Mouse (Mus musculus): ENCODE measurements around the gene Tmem178b. TPM values are rescaled to one million over a fixed set of nuclear protein-coding genes. Genes with fewer than 3 reads are reported as not detected.

The Tmem178b gene
- polyA plus RNA-seq, 1 experiment from 2014 or later, result 0.48 TPM

DNA sequence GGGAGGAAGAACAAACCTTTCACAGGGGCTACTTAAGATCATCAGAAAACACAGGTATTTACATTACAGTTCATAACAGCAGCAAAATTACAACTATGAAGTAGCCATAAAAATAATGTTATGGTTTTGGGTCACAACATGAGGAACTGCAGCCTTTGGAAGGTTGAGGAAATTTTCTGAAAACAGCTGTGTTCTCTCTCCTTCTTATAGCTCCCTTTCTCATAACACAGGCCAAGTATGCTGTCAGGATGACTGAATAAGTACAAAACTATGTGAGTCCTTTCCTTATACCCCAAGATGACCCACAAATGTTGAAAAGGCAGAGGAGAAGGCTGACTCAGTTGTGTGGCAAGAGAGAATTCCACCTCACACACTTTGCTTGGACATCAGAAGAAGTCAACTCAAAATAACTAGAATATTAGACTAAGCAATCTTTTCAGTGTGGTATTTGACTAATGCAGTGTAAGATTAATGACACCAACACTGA lies 347.6 kb downstream of the Tmem178b start:
- Histone ChIP-seq H3K4me1 (no peaks in the 10 kb centered on the region), H3K27me3 (no peaks in the 10 kb centered on the region), H3K9ac (no peak overlapping the region), H3K36me3 (no peaks in the 10 kb centered on the region), H3K4me2 (no peak overlapping the region), H3K4me3 (replicated peaks) (no peak overlapping the region), H3K27ac (no peak overlapping the region), H3K9me3 (replicated peaks) (no peaks in the 10 kb centered on the region)
- no peak for ATAC-seq (replicated peaks; ENCODE audit: low FRiP score)

DNA sequence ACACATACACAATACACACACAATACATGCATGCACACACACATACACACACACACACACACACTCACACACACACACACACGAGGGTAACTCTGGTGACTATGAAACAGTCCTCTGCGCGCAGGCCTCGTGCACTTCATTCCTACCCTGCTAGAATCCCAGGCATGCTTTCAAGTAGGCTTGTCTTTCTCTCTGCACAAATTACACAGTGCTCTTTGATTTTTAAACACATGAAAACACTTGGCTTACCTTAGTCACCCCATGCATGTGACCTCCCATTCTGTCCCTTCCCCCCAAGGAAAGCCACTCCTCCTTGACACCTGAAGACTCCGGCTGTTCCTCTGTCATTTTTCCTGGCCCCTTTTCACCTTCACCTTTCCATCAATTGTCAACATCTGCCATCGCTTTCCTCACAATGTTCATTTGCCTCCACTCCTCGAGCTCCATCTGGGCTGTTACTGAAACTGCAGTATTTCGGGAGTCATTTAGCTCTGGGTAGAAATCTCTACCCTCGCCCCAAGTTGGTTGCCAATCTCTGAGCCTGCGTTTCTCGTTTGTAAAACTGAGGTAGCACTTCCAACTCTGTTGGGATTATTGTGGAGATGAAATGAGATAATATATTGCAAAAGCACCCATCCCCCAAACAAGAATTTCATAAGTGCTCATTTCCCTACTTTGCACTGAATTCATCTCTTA lies 352.7 kb downstream of the Tmem178b start:
- H3K27me3 ChIP-seq, result no peaks in the 10 kb centered on the region
- no peak overlapping the region for H3K4me2 ChIP-seq
- H3K9ac ChIP-seq, result no peak overlapping the region
- ATAC-seq (replicated peaks; ENCODE audit: low FRiP score), result no peak
- no peaks in the 10 kb centered on the region for H3K36me3 ChIP-seq
- H3K4me3 ChIP-seq (replicated peaks), result no peak overlapping the region
- 82% methylated on average over 11 of the region's 11 CpGs for WGBS
- no peaks in the 10 kb centered on the region for H3K9me3 ChIP-seq (replicated peaks)
- H3K4me1 ChIP-seq, result no peaks in the 10 kb centered on the region
- H3K27ac ChIP-seq, result no peak overlapping the region

DNA sequence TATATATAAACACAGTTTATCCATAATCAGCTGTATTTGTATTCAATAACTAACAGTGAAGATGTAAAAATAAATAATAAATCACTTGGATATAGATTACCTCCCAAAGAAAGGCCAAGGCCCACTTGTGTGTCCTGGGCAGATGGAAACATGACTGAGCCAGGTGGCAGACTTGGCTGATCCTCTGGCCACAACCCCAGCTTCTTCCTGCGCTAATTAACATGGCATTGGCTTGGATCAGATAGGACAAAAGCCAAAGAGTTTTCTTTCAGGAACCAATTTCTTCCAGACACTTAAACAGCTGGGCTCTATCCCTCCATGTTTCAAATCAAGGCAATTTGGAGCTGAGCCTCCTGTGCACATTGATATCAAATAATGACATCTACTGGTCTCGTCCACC lies 355.9 kb downstream of the Tmem178b start:
- no peak overlapping the region for H3K27ac ChIP-seq
- no peak for ATAC-seq (replicated peaks; ENCODE audit: low FRiP score)
- no peaks in the 10 kb centered on the region for H3K27me3 ChIP-seq
- H3K4me3 ChIP-seq (replicated peaks), result no peak overlapping the region
- H3K9ac ChIP-seq, result no peak overlapping the region
- no peak overlapping the region for H3K4me2 ChIP-seq
- no peaks in the 10 kb centered on the region for H3K9me3 ChIP-seq (replicated peaks)
- H3K4me1 ChIP-seq, result no peaks in the 10 kb centered on the region
- 82% methylated on average over 2 of the region's 2 CpGs for WGBS
- H3K36me3 ChIP-seq, result no peaks in the 10 kb centered on the region

DNA sequence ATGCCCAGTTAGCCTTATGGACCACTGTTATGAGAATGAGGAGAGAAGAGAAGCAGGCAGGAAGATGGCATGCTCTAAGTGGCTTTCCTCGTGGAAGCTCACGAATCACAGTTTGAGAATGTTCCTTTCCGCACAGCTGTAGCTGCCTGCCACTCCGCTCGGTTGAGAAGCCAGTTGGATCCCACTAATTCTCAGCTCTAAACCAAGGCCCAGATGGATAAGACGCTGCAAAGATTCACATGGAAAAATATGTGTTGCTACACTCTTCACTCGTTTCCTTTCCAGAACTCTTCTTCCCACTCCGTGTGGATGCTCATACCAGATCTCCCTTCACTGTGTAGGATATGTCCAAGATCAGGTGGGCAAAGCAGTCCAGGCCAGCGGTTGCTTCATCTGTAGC lies 356.9 kb downstream of the Tmem178b start:
- 91% methylated on average over 9 of the region's 9 CpGs for WGBS
- Histone ChIP-seq H3K36me3 (no peaks in the 10 kb centered on the region), H3K9me3 (replicated peaks) (no peaks in the 10 kb centered on the region), H3K4me1 (no peaks in the 10 kb centered on the region), H3K27ac (no peak overlapping the region), H3K4me3 (replicated peaks) (no peak overlapping the region), H3K9ac (no peak overlapping the region), H3K27me3 (no peaks in the 10 kb centered on the region), H3K4me2 (no peak overlapping the region)
- no peak for ATAC-seq (replicated peaks; ENCODE audit: low FRiP score)

DNA sequence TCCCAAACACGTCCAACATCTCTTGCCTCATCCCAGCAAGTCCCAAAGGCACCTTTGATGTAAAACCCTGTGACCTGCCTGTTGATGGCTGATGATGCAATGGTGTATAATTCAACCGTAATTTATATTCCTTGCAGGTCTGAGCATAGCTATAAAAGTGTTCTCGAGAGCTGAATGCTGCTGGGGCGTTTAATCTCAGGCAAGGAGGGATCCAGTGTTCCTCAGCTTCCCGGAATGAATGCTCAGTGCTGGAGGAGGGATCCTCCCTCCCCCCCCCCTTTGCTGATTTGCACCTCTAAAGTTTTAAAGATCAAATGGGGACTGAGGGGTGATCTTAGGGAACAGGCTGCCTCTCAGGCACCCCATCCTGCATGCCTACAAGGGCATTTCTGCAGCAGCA lies 361.0 kb downstream of the Tmem178b start:
- Histone ChIP-seq H3K4me1 (no peaks in the 10 kb centered on the region), H3K27ac (no peak overlapping the region), H3K9ac (no peak overlapping the region), H3K27me3 (no peaks in the 10 kb centered on the region), H3K9me3 (replicated peaks) (no peaks in the 10 kb centered on the region), H3K4me2 (no peak overlapping the region), H3K36me3 (no peaks in the 10 kb centered on the region), H3K4me3 (replicated peaks) (no peak overlapping the region)
- 24% methylated on average over 5 of the region's 5 CpGs for WGBS
- ATAC-seq (replicated peaks; ENCODE audit: low FRiP score), result no peak

DNA sequence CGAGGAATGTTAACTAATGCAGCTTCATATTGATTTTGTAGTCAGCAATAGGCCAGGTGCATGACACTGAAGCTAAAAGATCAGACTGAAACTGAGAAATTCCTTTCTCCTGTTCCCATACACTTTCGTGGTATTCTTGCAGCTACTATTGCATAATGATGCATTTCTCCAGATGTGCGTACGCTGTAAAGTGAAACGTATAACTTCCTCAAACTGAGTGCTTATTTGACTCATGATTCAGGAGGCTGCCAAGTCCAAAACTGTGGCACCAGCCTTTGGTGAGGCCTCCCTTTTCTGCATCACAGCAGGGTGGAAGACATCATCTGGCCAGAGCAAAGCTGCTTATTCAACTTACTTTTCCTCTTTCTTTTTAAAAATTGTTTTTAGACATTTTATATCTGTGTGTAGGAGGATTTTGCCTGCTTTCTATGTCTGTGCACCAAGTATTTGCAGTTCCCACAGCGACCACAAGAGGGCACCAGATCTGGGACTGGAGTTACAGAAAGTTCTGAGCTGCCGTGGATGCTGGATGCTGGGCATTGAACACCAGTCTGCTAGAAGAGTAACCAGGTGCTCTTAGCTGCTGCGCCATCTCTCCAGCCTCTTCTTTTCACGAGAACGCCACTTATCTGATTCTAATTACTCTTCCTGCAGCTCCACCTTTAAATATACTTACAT lies 362.9 kb downstream of the Tmem178b start:
- WGBS, result 40% methylated on average over 10 of the region's 10 CpGs
- Histone ChIP-seq H3K9ac (no peak overlapping the region), H3K27ac (no peak overlapping the region), H3K27me3 (no peaks in the 10 kb centered on the region), H3K4me1 (no peaks in the 10 kb centered on the region), H3K36me3 (no peaks in the 10 kb centered on the region), H3K9me3 (replicated peaks) (no peaks in the 10 kb centered on the region), H3K4me3 (replicated peaks) (no peak overlapping the region), H3K4me2 (no peak overlapping the region)
- ATAC-seq (replicated peaks; ENCODE audit: low FRiP score), result no peak; the same call in 1 of the 2 replicates

DNA sequence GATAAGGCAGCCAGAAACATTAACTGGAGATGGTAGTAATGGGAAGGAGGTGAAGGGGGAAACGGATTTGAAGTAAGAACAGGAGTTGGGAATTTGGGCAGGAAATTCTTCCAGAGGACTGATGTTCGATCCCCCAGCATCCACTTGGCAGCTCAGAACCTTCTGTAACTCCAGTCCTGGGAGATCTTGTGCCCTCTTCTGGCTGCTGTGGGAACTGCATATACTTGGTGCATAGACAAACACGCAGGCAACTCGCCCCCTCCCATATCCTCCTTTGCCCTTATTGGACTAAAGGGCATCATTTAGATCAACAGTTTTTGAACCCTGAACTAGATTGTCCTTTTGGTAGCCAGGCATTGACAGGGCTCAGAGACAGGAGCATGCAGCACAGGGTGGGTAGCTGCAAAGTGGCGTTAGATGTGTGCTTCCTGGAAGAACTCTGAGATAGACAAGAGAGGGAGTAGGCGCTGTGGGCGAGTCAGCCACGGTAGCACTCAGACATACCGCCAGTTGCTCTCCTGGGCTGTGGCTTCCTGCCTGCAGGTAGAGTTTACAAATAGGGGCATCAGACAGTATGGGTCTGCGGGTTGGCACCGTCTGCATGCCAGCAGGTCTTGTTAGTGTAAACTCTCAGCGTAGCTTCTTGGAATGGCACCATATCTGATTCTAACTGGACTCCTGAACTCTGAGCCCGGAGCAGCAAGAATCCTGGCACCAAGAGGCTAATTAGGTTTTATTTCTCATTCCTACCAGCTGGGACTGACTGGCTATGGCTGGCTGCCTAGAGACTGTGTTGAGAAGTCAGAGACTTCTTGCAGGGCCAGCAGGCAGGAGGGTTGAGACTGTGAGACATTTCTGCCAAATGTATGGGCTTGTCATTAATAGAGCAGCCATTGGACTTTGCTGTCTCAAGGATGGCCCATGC lies 364.0 kb downstream of the Tmem178b start:
- no peaks in the 10 kb centered on the region for H3K27me3 ChIP-seq
- ATAC-seq (replicated peaks; ENCODE audit: low FRiP score), result no peak
- no peaks in the 10 kb centered on the region for H3K9me3 ChIP-seq (replicated peaks)
- H3K4me1 ChIP-seq, result no peaks in the 10 kb centered on the region
- H3K9ac ChIP-seq, result no peak overlapping the region
- no peaks in the 10 kb centered on the region for H3K36me3 ChIP-seq
- 71% methylated on average over 13 of the region's 13 CpGs for WGBS
- H3K4me3 ChIP-seq (replicated peaks), result no peak overlapping the region
- H3K4me2 ChIP-seq, result no peak overlapping the region
- H3K27ac ChIP-seq, result no peak overlapping the region

DNA sequence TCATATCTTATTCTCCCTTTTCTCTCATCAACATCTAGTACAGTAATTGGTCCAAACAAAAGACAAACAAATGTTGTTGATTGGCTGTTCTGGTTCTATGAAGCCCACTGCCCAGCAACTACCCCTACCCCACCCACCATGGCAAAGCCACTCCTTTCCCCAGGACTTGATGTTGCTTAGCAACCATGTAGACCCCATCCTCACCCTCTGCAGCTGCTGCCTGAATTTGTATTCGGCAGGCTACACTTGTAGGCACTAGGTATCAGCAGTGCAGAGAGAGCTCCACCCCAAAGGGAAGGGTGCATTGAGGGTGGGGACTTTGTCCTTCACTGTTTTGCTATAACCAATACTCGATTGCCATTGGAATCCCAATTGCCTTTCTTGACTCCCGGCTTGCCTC lies 365.8 kb downstream of the Tmem178b start:
- H3K9me3 ChIP-seq (replicated peaks), result no peaks in the 10 kb centered on the region
- ATAC-seq (replicated peaks; ENCODE audit: low FRiP score), result no peak
- 86% methylated on average over 3 of the region's 3 CpGs for WGBS
- no peak overlapping the region for H3K27ac ChIP-seq
- no peak overlapping the region for H3K4me2 ChIP-seq
- H3K36me3 ChIP-seq, result no peaks in the 10 kb centered on the region
- H3K4me3 ChIP-seq (replicated peaks), result no peak overlapping the region
- H3K9ac ChIP-seq, result no peak overlapping the region
- H3K27me3 ChIP-seq, result no peaks in the 10 kb centered on the region
- no peaks in the 10 kb centered on the region for H3K4me1 ChIP-seq

DNA sequence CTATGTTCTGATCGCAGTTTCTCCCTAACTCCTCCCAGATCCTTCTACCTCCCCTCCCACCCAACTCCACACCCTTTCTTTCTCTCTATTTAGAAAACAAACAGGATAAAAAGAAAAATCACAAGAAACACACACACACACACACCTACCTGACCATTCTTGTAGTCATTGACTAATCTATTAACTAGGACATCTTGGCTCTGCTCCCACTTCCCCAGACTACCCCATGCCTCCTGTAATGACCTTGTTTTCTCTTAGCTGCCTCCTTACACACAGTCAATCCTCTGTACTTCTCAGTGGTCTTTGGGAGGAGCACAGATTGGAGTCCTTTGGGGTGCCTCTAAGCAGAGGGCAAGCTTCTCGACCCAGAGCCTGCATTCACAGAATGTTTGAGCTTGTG lies 367.6 kb downstream of the Tmem178b start:
- ATAC-seq (replicated peaks; ENCODE audit: low FRiP score), result no peak
- H3K9me3 ChIP-seq (replicated peaks), result no peaks in the 10 kb centered on the region
- WGBS, result 67% methylated on average over 2 of the region's 2 CpGs

DNA sequence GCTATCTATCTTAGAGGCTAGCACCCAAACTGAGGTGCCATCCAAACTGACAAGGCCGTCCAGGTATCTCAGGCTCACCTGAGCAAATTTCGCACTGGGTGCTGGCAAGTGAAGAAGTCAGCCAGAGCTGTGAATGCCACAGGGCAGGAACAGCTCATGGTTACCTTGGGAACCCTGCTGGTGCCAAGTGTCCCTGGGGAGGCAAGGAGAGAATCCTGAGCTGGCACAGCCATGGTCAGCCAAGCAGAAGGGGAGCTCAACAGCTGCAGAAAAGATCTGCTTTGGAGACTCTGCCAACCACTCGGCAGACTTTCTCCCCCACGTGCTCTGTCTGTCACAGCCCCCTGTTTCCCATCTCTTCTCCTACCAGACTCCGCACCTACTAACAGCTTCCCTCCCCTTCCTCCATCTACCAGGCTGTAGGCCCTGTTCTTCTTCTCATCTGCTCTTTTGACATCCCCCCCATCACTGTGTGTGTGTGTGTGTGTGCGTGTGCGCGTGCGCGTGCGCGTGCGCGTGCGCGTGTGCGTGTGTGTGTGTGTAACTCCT lies 374.4 kb downstream of the Tmem178b start:
- H3K27ac ChIP-seq, result no peak overlapping the region

More for the DNA sequence above, 367.6 kb downstream of the Tmem178b start:
- H3K9ac ChIP-seq, result no peak overlapping the region
- H3K36me3 ChIP-seq, result no peaks in the 10 kb centered on the region
- no peak overlapping the region for H3K4me2 ChIP-seq
- no peak overlapping the region for H3K27ac ChIP-seq
- H3K4me3 ChIP-seq (replicated peaks), result no peak overlapping the region
- no peaks in the 10 kb centered on the region for H3K4me1 ChIP-seq
- H3K27me3 ChIP-seq, result no peaks in the 10 kb centered on the region

DNA sequence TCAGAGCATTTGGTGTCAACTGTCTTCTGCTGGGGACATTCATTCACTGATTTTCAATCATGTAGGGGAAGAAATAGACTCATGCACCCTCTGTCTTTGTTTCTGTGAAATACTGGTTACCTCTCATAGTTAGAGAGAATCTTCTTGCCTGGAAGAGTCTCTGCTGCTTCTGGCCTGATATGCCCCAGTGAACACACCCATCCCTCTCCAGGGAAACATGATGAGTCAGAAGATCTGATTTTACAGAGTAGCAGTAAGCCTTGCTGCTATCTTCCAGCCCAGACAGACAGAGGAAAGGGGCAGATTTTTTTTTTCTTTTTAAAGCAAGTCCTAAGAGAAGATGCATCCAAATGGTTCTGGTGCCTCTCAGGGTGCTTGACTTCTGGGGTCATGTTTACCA lies 376.9 kb downstream of the Tmem178b start:
- Histone ChIP-seq H3K27me3 (no peaks in the 10 kb centered on the region), H3K9ac (no peak overlapping the region), H3K9me3 (replicated peaks) (no peaks in the 10 kb centered on the region), H3K4me2 (no peak overlapping the region), H3K27ac (no peak overlapping the region), H3K36me3 (no peaks in the 10 kb centered on the region), H3K4me1 (no peaks in the 10 kb centered on the region), H3K4me3 (replicated peaks) (no peak overlapping the region)
- ATAC-seq (replicated peaks; ENCODE audit: low FRiP score), result no peak

More for the DNA sequence above, 374.4 kb downstream of the Tmem178b start:
- no peak overlapping the region for H3K9ac ChIP-seq
- H3K4me1 ChIP-seq, result no peaks in the 10 kb centered on the region
- WGBS, result 93% methylated on average over 17 of the region's 17 CpGs
- no peak overlapping the region for H3K4me2 ChIP-seq
- H3K27me3 ChIP-seq, result no peaks in the 10 kb centered on the region
- H3K9me3 ChIP-seq (replicated peaks), result no peaks in the 10 kb centered on the region
- H3K36me3 ChIP-seq, result no peaks in the 10 kb centered on the region
- no peak overlapping the region for H3K4me3 ChIP-seq (replicated peaks)
- no peak for ATAC-seq (replicated peaks; ENCODE audit: low FRiP score)

DNA sequence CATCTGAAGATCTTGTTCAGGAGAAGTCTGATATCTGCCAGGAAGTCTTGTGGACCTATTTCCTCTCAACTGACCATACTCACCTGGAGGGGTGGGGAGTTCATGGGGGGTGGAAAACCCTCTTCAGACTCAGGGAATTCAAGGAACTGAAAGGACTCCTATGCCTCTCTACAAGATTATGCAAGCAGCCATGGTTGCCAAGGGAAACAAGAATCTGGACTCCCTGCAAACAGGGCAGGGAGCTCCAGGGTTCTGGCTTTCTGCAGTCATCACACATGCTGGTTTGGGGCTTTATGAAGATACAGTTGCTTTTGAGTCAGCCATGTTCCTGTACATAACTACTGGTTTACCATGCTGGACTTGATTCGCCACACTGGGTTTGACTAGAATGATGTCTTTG lies 390.6 kb downstream of the Tmem178b start:
- Histone ChIP-seq H3K36me3 (no peaks in the 10 kb centered on the region), H3K4me3 (replicated peaks) (no peak overlapping the region), H3K4me2 (no peak overlapping the region), H3K27ac (no peak overlapping the region), H3K27me3 (no peaks in the 10 kb centered on the region), H3K4me1 (no peaks in the 10 kb centered on the region), H3K9me3 (replicated peaks) (no peaks in the 10 kb centered on the region), H3K9ac (no peak overlapping the region)
- ATAC-seq (replicated peaks; ENCODE audit: low FRiP score), result no peak
- WGBS, result 97% methylated on average over 1 of the region's 1 CpGs
